Mouse (Mus musculus): ENCODE results near the gene Golga4.

Golga4 gene

GRCm38 (mm10) chr9:118527056-118527455 lies 21.0 kb downstream of the Golga4 start:
- no peak for DNase-seq (ENCODE audit: low spot score in 2 of 2)

- DNase-seq (ENCODE audit: low spot score in 2 of 2), result no peak
Observed at GRCm38 (mm10) chr9:118529783-118530182, 23.7 kb downstream of the Golga4 start.

- DNase-seq (ENCODE audit: low spot score in 2 of 2), result no peak
Observed at GRCm38 (mm10) chr9:118530679-118531078, 24.6 kb downstream of the Golga4 start.

- DNase-seq (ENCODE audit: low spot score in 2 of 2), result no peak
Observed at GRCm38 (mm10) chr9:118532516-118533205, 26.6 kb downstream of the Golga4 start.

GRCm38 (mm10) chr9:118536946-118537345 lies 30.9 kb downstream of the Golga4 start:
- no peak for DNase-seq (ENCODE audit: low spot score in 2 of 2)

- DNase-seq (ENCODE audit: low spot score in 2 of 2), result no peak
Observed at GRCm38 (mm10) chr9:118537463-118538339, 31.6 kb downstream of the Golga4 start.

- no peak for DNase-seq (ENCODE audit: low spot score in 2 of 2)
Observed at GRCm38 (mm10) chr9:118541851-118542250, 35.8 kb downstream of the Golga4 start.

- DNase-seq (ENCODE audit: low spot score in 2 of 2), result no peak
Observed at GRCm38 (mm10) chr9:118545146-118545545, 39.1 kb downstream of the Golga4 start.

GRCm38 (mm10) chr9:118548651-118549050 lies 42.6 kb downstream of the Golga4 start:
- no peak for DNase-seq (ENCODE audit: low spot score in 2 of 2)

- DNase-seq (ENCODE audit: low spot score in 2 of 2), result peak; percentile 15 to 38
Observed at GRCm38 (mm10) chr9:118556951-118557780, 51.1 kb downstream of the Golga4 start.

GRCm38 (mm10) chr9:118563356-118563755 lies 57.3 kb downstream of the Golga4 start:
- DNase-seq (ENCODE audit: low spot score in 2 of 2), result no peak

- DNase-seq (ENCODE audit: low spot score in 2 of 2), result no peak
Observed at GRCm38 (mm10) chr9:118563866-118564265, 57.8 kb downstream of the Golga4 start.

- DNase-seq (ENCODE audit: low spot score in 2 of 2), result no peak
Observed at GRCm38 (mm10) chr9:118564696-118565095, 58.6 kb downstream of the Golga4 start.

- DNase-seq (ENCODE audit: low spot score in 2 of 2), result no peak
Observed at GRCm38 (mm10) chr9:118569328-118569727, 63.3 kb downstream of the Golga4 start.

- no peak for DNase-seq (ENCODE audit: low spot score in 2 of 2)
Observed at GRCm38 (mm10) chr9:118570865-118571264, 64.8 kb downstream of the Golga4 start.

- DNase-seq (ENCODE audit: low spot score in 2 of 2), result no peak
Observed at GRCm38 (mm10) chr9:118571701-118572100, 65.6 kb downstream of the Golga4 start.

- DNase-seq (ENCODE audit: low spot score in 2 of 2), result no peak
Observed at GRCm38 (mm10) chr9:118574911-118575310, 68.8 kb downstream of the Golga4 start.

- DNase-seq (ENCODE audit: low spot score in 2 of 2), result no peak
Observed at GRCm38 (mm10) chr9:118580371-118580770, 74.3 kb downstream of the Golga4 start.

- DNase-seq (ENCODE audit: low spot score in 2 of 2), result no peak
Observed at GRCm38 (mm10) chr9:118582757-118583156, 76.7 kb downstream of the Golga4 start.

- DNase-seq (ENCODE audit: low spot score in 2 of 2), result no peak
Observed at GRCm38 (mm10) chr9:118584838-118585237, 78.8 kb downstream of the Golga4 start.

- DNase-seq (ENCODE audit: low spot score in 2 of 2), result no peak
Observed at GRCm38 (mm10) chr9:118585998-118586397, 79.9 kb downstream of the Golga4 start.

- no peak for DNase-seq (ENCODE audit: low spot score in 2 of 2)
Observed at GRCm38 (mm10) chr9:118587115-118587514, 81.0 kb downstream of the Golga4 start.
